Mouse (Mus musculus): ENCODE data around the gene Arfgap3.
"Not testable (repeated sequence)": the region's sequence is repeated elsewhere in the genome, so short reads cannot be mapped to it uniquely, and the experiment has no call there.

Arfgap3 gene

GRCm38 (mm10) chr15:83349954-83350711 lies at the start of gene Arfgap3:
Arfgap3 (minus strand) TSS chr15:83350247.
- DNase-seq (ENCODE audit: low spot score) = peak; percentile 93

GRCm38 (mm10) chr15:83392722-83393121 lies 42.7 kb upstream of the Arfgap3 start:
- DNase-seq (ENCODE audit: low spot score) = no peak

GRCm38 (mm10) chr15:83387911-83388310 lies 37.9 kb upstream of the Arfgap3 start:
- no peak for DNase-seq (ENCODE audit: low spot score)

- DNase-seq (ENCODE audit: low spot score) = no peak
Measured at GRCm38 (mm10) chr15:83383633-83384032, 33.6 kb upstream of the Arfgap3 start.

GRCm38 (mm10) chr15:83383136-83383535 lies 33.1 kb upstream of the Arfgap3 start:
- DNase-seq (ENCODE audit: low spot score) = no peak

- DNase-seq (ENCODE audit: low spot score) = no peak
Measured at GRCm38 (mm10) chr15:83382467-83382866, 32.4 kb upstream of the Arfgap3 start.

GRCm38 (mm10) chr15:83377153-83377552 lies 27.1 kb upstream of the Arfgap3 start:
- DNase-seq (ENCODE audit: low spot score) = no peak

GRCm38 (mm10) chr15:83375136-83375535 lies 25.1 kb upstream of the Arfgap3 start:
- DNase-seq (ENCODE audit: low spot score) = peak; percentile 48

- DNase-seq (ENCODE audit: low spot score) = no peak
Measured at GRCm38 (mm10) chr15:83374076-83374475, 24.0 kb upstream of the Arfgap3 start.

GRCm38 (mm10) chr15:83368702-83369101 lies 18.7 kb upstream of the Arfgap3 start:
- DNase-seq (ENCODE audit: low spot score) = not testable (repeated sequence)

GRCm38 (mm10) chr15:83368261-83368660 lies 18.2 kb upstream of the Arfgap3 start:
- no peak for DNase-seq (ENCODE audit: low spot score)

- DNase-seq (ENCODE audit: low spot score) = peak; percentile 80
Measured at GRCm38 (mm10) chr15:83366933-83367552, 17.0 kb upstream of the Arfgap3 start.

- DNase-seq (ENCODE audit: low spot score) = peak; percentile 11
Measured at GRCm38 (mm10) chr15:83365697-83366096, 15.7 kb upstream of the Arfgap3 start.

- no peak for DNase-seq (ENCODE audit: low spot score)
Measured at GRCm38 (mm10) chr15:83364194-83364593, 14.1 kb upstream of the Arfgap3 start.

GRCm38 (mm10) chr15:83362813-83363212 lies 12.8 kb upstream of the Arfgap3 start:
- not testable (repeated sequence) for DNase-seq (ENCODE audit: low spot score)

- DNase-seq (ENCODE audit: low spot score) = not testable (repeated sequence)
Measured at GRCm38 (mm10) chr15:83360899-83361298, 10.9 kb upstream of the Arfgap3 start.

GRCm38 (mm10) chr15:83360140-83360539 lies 10.1 kb upstream of the Arfgap3 start:
- DNase-seq (ENCODE audit: low spot score) = no peak

GRCm38 (mm10) chr15:83358476-83358875 lies 8.4 kb upstream of the Arfgap3 start:
- DNase-seq (ENCODE audit: low spot score) = no peak

- DNase-seq (ENCODE audit: low spot score) = no peak
Measured at GRCm38 (mm10) chr15:83351546-83351945, 1.5 kb upstream of the Arfgap3 start.

- DNase-seq (ENCODE audit: low spot score) = no peak
Measured at GRCm38 (mm10) chr15:83350859-83351258, 812 bp upstream of the Arfgap3 start.

- no peak for DNase-seq (ENCODE audit: low spot score)
Measured at GRCm38 (mm10) chr15:83349225-83349953, 658 bp downstream of the Arfgap3 start.

GRCm38 (mm10) chr15:83348747-83349146 lies 1.3 kb downstream of the Arfgap3 start:
- DNase-seq (ENCODE audit: low spot score) = no peak
